Mouse (Mus musculus): Measurements from ENCODE around the gene Fam71d. TPM values are rescaled to one million over a fixed set of nuclear protein-coding genes. Genes with fewer than 3 reads are reported as not detected.

The Fam71d gene
- polyA plus RNA-seq, 1 experiment from 2014 or later, result not detected

- no peak overlapping the region for H3K27ac ChIP-seq (replicated peaks)
- 26% methylated on average over 2 of the region's 2 CpGs for WGBS
- H3K4me3 ChIP-seq (replicated peaks), result no peak overlapping the region
- H3K9ac ChIP-seq, result no peak overlapping the region
- H3K9me3 ChIP-seq (replicated peaks), result no peaks in the 10 kb centered on the region
- H3K4me1 ChIP-seq, result 0 out of 2 replicates have a peak, but pooled peaks cover 8% of the 10 kb centered on the region
- H3K36me3 ChIP-seq, result no peaks in the 10 kb centered on the region
- no peak overlapping the region for H3K4me2 ChIP-seq (replicated peaks)
- no peaks in the 10 kb centered on the region for H3K27me3 ChIP-seq
- no peak for ATAC-seq (ENCODE audit: insufficient number of reproducible peaks, low FRiP score, low TSS enrichment, low read depth)
These were observed 86.6 kb downstream of the Fam71d start for GRCm38 (mm10) chr12:78777916-78778315.

GRCm38 (mm10) chr12:78778423-78779067 is 87.2 kb downstream of the Fam71d start:
- no peak overlapping the region for H3K4me2 ChIP-seq (replicated peaks)
- ATAC-seq (ENCODE audit: insufficient number of reproducible peaks, low FRiP score, low TSS enrichment, low read depth), result no peak
- 0 out of 2 replicates have a peak, but pooled peaks cover 8% of the 10 kb centered on the region for H3K4me1 ChIP-seq
- H3K36me3 ChIP-seq, result no peaks in the 10 kb centered on the region
- no peaks in the 10 kb centered on the region for H3K9me3 ChIP-seq (replicated peaks)
- H3K9ac ChIP-seq, result no peak overlapping the region
- no peaks in the 10 kb centered on the region for H3K27me3 ChIP-seq
- no peak overlapping the region for H3K4me3 ChIP-seq (replicated peaks)
- no peak overlapping the region for H3K27ac ChIP-seq (replicated peaks)
- WGBS, result 61% methylated on average over 4 of the region's 4 CpGs

Other genes starting within 250 kb of the Fam71d start
- 14.0 and 17.9 TPM in 2 replicates for gene Mpp5, start 57.4 kb downstream of the Fam71d start, polyA plus RNA-seq (2015; fragmentation: Nextera tagmentation; extraction: Ambion mirVana)
- 68.1 and 71.0 TPM in 2 replicates for gene Atp6v1d, start 170.1 kb downstream of the Fam71d start, polyA plus RNA-seq (2015; fragmentation: Nextera tagmentation; extraction: Ambion mirVana)
- gene Eif2s1, start 170.3 kb downstream of the Fam71d start, polyA plus RNA-seq (2015; fragmentation: Nextera tagmentation; extraction: Ambion mirVana), result 180 TPM in 2 replicates
- 9.1 and 11.2 TPM in 2 replicates for gene Plek2, start 215.4 kb downstream of the Fam71d start, polyA plus RNA-seq (2015; fragmentation: Nextera tagmentation; extraction: Ambion mirVana)